Mouse (Mus musculus) thymus, adult 2 months (tissue): ENCODE measurements around the gene Plekhm1.

Experiments
- CTCF ChIP-seq: fragments of 200-500 bp; IDR thresholded peaks from 2 replicates; pipeline ENCODE4 v1.5.1; 2012; ENCODE audit warnings: mild to moderate bottlenecking, control low read depth, low read length, moderate library complexity, borderline replicate concordance; ENCODE audit not compliant: control insufficient read depth, poor library complexity, insufficient read depth; ENCODE audit errors: extremely low read depth
- POLR2A ChIP-seq: fragments of 200-500 bp; IDR thresholded peaks from 2 replicates; pipeline ENCODE4 v1.6.1; 2012; ENCODE audit warnings: mild to moderate bottlenecking, low read length, control low read depth, moderate library complexity; ENCODE audit not compliant: control insufficient read depth, poor library complexity, insufficient read depth; ENCODE audit errors: extremely low read depth

- TF ChIP-seq CTCF (no peak), POLR2A (no peak)
These were observed 87.8 kb downstream of the Plekhm1 start for GRCm38 (mm10) chr11:103324723-103325122.
